Mouse (Mus musculus) myocyte (in vitro differentiated cells): ENCODE data around the gene Ccnd1. TPM values are rescaled to one million over a fixed set of nuclear protein-coding genes. Genes with fewer than 3 reads are reported as not detected.
A peak's percentile ranks its signal among the peaks of the same experiment; 100 is the strongest.

Experiments
- H3K27me3 ChIP-seq: one replicate; pipeline ENCODE4 v1.6.1; 2011; ENCODE audit not compliant: control insufficient read depth, insufficient read depth, insufficient read length
- H3K36me3 ChIP-seq: one replicate; pipeline ENCODE4 v1.6.1; 2011; ENCODE audit not compliant: control insufficient read depth, insufficient read depth
- H3K4me2 ChIP-seq: one replicate; pipeline ENCODE4 v1.6.1; 2011; ENCODE audit warnings: low read depth, control low read depth
- H3K4me3 ChIP-seq: one replicate; pipeline ENCODE4 v1.5.1; 2011; ENCODE audit warnings: mild to moderate bottlenecking, control low read depth, moderate library complexity
- H3K79me2 ChIP-seq: one replicate; pipeline ENCODE4 v1.6.1; 2011; ENCODE audit not compliant: control insufficient read depth, insufficient read depth
- H3ac ChIP-seq: one replicate; pipeline ENCODE4 v1.6.1; 2011; ENCODE audit not compliant: control insufficient read depth, insufficient read length
- CEBPB ChIP-seq: IDR thresholded peaks from 2 replicates; pipeline ENCODE4 v1.6.1; 2011; ENCODE audit warnings: mild to moderate bottlenecking, moderate library complexity; ENCODE audit not compliant: poor library complexity, insufficient read depth, severe bottlenecking
- E2F4 ChIP-seq: IDR thresholded peaks from one replicate; pipeline ENCODE4 v1.6.1; 2011; ENCODE audit warnings: mild to moderate bottlenecking, control low read depth, moderate library complexity; ENCODE audit not compliant: insufficient read depth
- MAX ChIP-seq: IDR thresholded peaks from one replicate; pipeline ENCODE4 v1.6.1; 2011; ENCODE audit warnings: low read depth, mild to moderate bottlenecking, control low read depth
- MYOD1 ChIP-seq, 3 experiments: IDR thresholded peaks; one replicate each; pipeline ENCODE4 v1.6.1; 2011; ENCODE audit warnings: control low read depth in 2 of 3, low read depth in 2 of 3, mild to moderate bottlenecking in 2 of 3, moderate library complexity in 1 of 3; ENCODE audit not compliant: insufficient read length in 2 of 3, control insufficient read depth in 1 of 3
- MYOG ChIP-seq, 3 experiments: IDR thresholded peaks; one replicate each; pipeline ENCODE4 v1.6.1; 2011; ENCODE audit warnings: control low read depth in 2 of 3, low read depth in 2 of 3, mild to moderate bottlenecking in 2 of 3; ENCODE audit not compliant: insufficient read length in 2 of 3, control insufficient read depth in 1 of 3, insufficient read depth in 1 of 3
- POLR2A ChIP-seq: IDR thresholded peaks from one replicate; pipeline ENCODE4 v1.6.1; 2011; ENCODE audit warnings: low read depth, mild to moderate bottlenecking, control low read depth, moderate library complexity; ENCODE audit not compliant: insufficient read length
- POLR2AphosphoS2 ChIP-seq: IDR thresholded peaks from one replicate; pipeline ENCODE4 v1.6.1; 2011; ENCODE audit warnings: low read depth, control low read depth; ENCODE audit not compliant: insufficient read length
- REST ChIP-seq: IDR thresholded peaks from one replicate; pipeline ENCODE4 v1.6.1; 2011; ENCODE audit warnings: mild to moderate bottlenecking, control low read depth, moderate library complexity; ENCODE audit not compliant: insufficient read depth, insufficient read length
- SRF ChIP-seq: IDR thresholded peaks from one replicate; pipeline ENCODE4 v1.6.1; 2011; ENCODE audit warnings: low read depth; ENCODE audit not compliant: control insufficient read depth, insufficient read length
- TCF12 ChIP-seq: IDR thresholded peaks from one replicate; pipeline ENCODE4 v1.6.1; 2011; ENCODE audit warnings: mild to moderate bottlenecking, control low read depth; ENCODE audit not compliant: poor library complexity, insufficient read depth, severe bottlenecking
- TCF3 ChIP-seq: IDR thresholded peaks from one replicate; pipeline ENCODE4 v1.6.1; 2011; ENCODE audit warnings: low read depth, control low read depth; ENCODE audit not compliant: insufficient read length
- USF1 ChIP-seq: IDR thresholded peaks from one replicate; pipeline ENCODE4 v1.6.1; 2011; ENCODE audit warnings: low read depth, mild to moderate bottlenecking, control low read depth, moderate library complexity
- polyA plus RNA-seq: library from polyadenylated mRNA; unstranded; fragments of >200 nt; fragmentation: generic; extraction: Trizol; gene quantifications from one replicate; pipeline ENCODE4 v1.2.1, GENCODE M21; 2012; ENCODE audit warnings: missing spikeins

Gene Ccnd1
- polyA plus RNA-seq, 1 experiment = 36.6 TPM

DNA sequence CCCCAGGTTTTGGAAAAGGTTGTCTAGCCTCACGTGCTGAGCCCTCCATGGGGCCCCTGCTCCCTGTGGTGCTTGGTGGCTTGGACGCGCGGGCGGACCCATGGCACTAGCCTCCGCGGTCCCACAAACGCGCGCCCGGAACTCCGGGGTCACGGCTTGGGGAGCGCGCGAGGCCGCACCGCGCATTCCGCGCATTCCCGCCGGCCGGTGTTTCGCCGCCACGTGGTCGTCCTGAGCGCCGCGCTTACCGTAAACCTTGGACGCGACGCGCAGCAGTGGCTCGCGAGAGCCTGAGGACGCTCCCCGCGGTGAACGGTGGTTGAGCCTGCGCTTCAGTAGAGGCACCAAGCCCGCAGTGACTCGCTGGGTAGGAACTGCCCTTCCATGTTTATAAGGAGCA is 3.5 kb upstream of the Ccnd1 start:
- H3K4me3 ChIP-seq = peak overlapping the region; percentile 71
- H3K27me3 ChIP-seq = no peaks in the 10 kb centered on the region
- H3K79me2 ChIP-seq = peaks cover 11% of the 10 kb centered on the region
- no peaks in the 10 kb centered on the region for H3K36me3 ChIP-seq
- H3ac ChIP-seq = no peak overlapping the region
- peak overlapping the region; percentile 95 for H3K4me2 ChIP-seq
- TF ChIP-seq TCF12 = no peak
- TF ChIP-seq E2F4 = no peak
- TF ChIP-seq MAX = peak; percentile 65
- TF ChIP-seq MYOG (IDR thresholded peaks at IDR 0.05; ENCODE audit: control insufficient read depth in 1 of 3, insufficient read depth in 1 of 3, insufficient read length in 2 of 3, low read depth in 2 of 3) = peak in 2 of 3 experiments; percentile 46 to 81
- TF ChIP-seq CEBPB = no peak
- peak in 1 of 3 experiments; percentile 74 for TF ChIP-seq MYOD1 (IDR thresholded peaks at IDR 0.05; ENCODE audit: control insufficient read depth in 1 of 3, insufficient read length in 2 of 3, low read depth in 2 of 3)
- TF ChIP-seq POLR2A = peak; percentile 18
- TF ChIP-seq TCF3 = peak; percentile 12
- no peak for TF ChIP-seq REST
- peak; percentile 67 for TF ChIP-seq USF1
- no peak for TF ChIP-seq POLR2AphosphoS2
- TF ChIP-seq SRF = no peak

DNA sequence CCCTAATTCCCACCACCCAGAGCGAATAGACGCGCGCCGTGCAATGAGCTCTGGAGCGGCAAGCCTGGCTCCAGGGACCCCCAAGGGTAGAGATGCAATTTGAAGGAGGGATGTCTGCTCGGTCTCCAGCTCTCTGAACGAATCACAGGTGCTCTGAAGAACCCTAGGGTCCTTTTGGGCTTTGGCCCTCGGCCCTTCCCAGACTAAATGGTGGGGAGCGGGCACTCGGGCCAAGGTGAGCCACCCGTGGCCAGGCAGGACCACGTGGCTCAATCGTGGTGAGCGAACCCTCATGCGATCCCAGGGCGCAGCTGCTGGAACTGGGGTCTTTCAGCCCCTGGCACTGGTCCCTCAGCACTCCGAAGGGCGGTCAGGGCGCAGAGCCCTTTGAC is 3.0 kb upstream of the Ccnd1 start:
- peaks cover 15% of the 10 kb centered on the region for H3K79me2 ChIP-seq
- peak overlapping the region; percentile 95 for H3K4me2 ChIP-seq
- TF ChIP-seq TCF3 (no peak), E2F4 (no peak), MAX (no peak), REST (no peak), POLR2AphosphoS2 (no peak), MYOG (IDR thresholded peaks at IDR 0.05; ENCODE audit: control insufficient read depth in 1 of 3, insufficient read depth in 1 of 3, insufficient read length in 2 of 3, low read depth in 2 of 3) (no peak), MYOD1 (IDR thresholded peaks at IDR 0.05; ENCODE audit: control insufficient read depth in 1 of 3, insufficient read length in 2 of 3, low read depth in 2 of 3) (no peak), POLR2A (no peak), SRF (no peak)
- H3K36me3 ChIP-seq = no peaks in the 10 kb centered on the region
- H3ac ChIP-seq = no peak overlapping the region
- no peaks in the 10 kb centered on the region for H3K27me3 ChIP-seq
- H3K4me3 ChIP-seq = peak overlapping the region; percentile 71

- Histone ChIP-seq H3K4me2 (peak overlapping the region; percentile 95), H3ac (no peak overlapping the region), H3K36me3 (no peaks in the 10 kb centered on the region), H3K79me2 (peaks cover 20% of the 10 kb centered on the region), H3K27me3 (no peaks in the 10 kb centered on the region), H3K4me3 (peak overlapping the region; percentile 71)
- TF ChIP-seq USF1 (no peak), MAX (no peak), SRF (no peak), CEBPB (no peak), TCF12 (no peak), MYOG (IDR thresholded peaks at IDR 0.05; ENCODE audit: control insufficient read depth in 1 of 3, insufficient read depth in 1 of 3, insufficient read length in 2 of 3, low read depth in 2 of 3) (no peak), MYOD1 (IDR thresholded peaks at IDR 0.05; ENCODE audit: control insufficient read depth in 1 of 3, insufficient read length in 2 of 3, low read depth in 2 of 3) (no peak), E2F4 (no peak), POLR2AphosphoS2 (no peak), TCF3 (no peak), REST (no peak), POLR2A (no peak)
Observed at GRCm38 (mm10) chr7:144942071-144942743, 2.5 kb upstream of the Ccnd1 start.

- H3K27me3 ChIP-seq = no peaks in the 10 kb centered on the region
- peaks cover 26% of the 10 kb centered on the region for H3K79me2 ChIP-seq
- peak overlapping the region; percentile 95 for H3K4me2 ChIP-seq
- H3K4me3 ChIP-seq = peak overlapping the region; percentile 71
- H3K36me3 ChIP-seq = no peaks in the 10 kb centered on the region
- TF ChIP-seq MYOD1 (IDR thresholded peaks at IDR 0.05; ENCODE audit: control insufficient read depth in 1 of 3, insufficient read length in 2 of 3, low read depth in 2 of 3) = no peak
- no peak for TF ChIP-seq REST
- no peak for TF ChIP-seq MYOG (IDR thresholded peaks at IDR 0.05; ENCODE audit: control insufficient read depth in 1 of 3, insufficient read depth in 1 of 3, insufficient read length in 2 of 3, low read depth in 2 of 3)
- no peak for TF ChIP-seq USF1
- TF ChIP-seq POLR2A = peak; percentile 13
- no peak overlapping the region for H3ac ChIP-seq
Observed at GRCm38 (mm10) chr7:144941242-144941831, 1.6 kb upstream of the Ccnd1 start.

- Histone ChIP-seq H3K4me3 (peak overlapping the region; percentile 71), H3K79me2 (peaks cover 26% of the 10 kb centered on the region), H3K4me2 (peak overlapping the region; percentile 95), H3ac (no peak overlapping the region), H3K27me3 (no peaks in the 10 kb centered on the region), H3K36me3 (no peaks in the 10 kb centered on the region)
- TF ChIP-seq POLR2A = no peak
- TF ChIP-seq MAX = no peak
- no peak for TF ChIP-seq MYOD1 (IDR thresholded peaks at IDR 0.05; ENCODE audit: control insufficient read depth in 1 of 3, insufficient read length in 2 of 3, low read depth in 2 of 3)
- no peak for TF ChIP-seq TCF12
Observed at GRCm38 (mm10) chr7:144940585-144940984, 860 bp upstream of the Ccnd1 start.
